Mouse (Mus musculus) testis, adult 2 months (tissue): ENCODE measurements around the gene Mrpl2. TPM values are rescaled to one million over a fixed set of nuclear protein-coding genes. Genes with fewer than 3 reads are reported as not detected.

ENCODE experiments used
- H3K27ac ChIP-seq: fragments of 200-500 bp; 2 replicates; pipeline ENCODE4 v1.5.1; 2012; ENCODE audit warnings: low read depth, low read length; ENCODE audit not compliant: control insufficient read depth, insufficient read depth
- H3K27me3 ChIP-seq: fragments of 200-500 bp; 2 replicates; pipeline ENCODE4 v1.6.1; 2012; ENCODE audit warnings: mild to moderate bottlenecking, low read length, moderate library complexity; ENCODE audit not compliant: control insufficient read depth, insufficient read depth
- H3K36me3 ChIP-seq: fragments of 200-500 bp; 2 replicates; pipeline ENCODE4 v1.6.1; 2012; ENCODE audit warnings: mild to moderate bottlenecking, low read length; ENCODE audit not compliant: control insufficient read depth, insufficient read depth
- H3K4me1 ChIP-seq: fragments of 200-500 bp; 2 replicates; pipeline ENCODE4 v1.6.1; 2012; ENCODE audit warnings: low read length; ENCODE audit not compliant: control insufficient read depth, insufficient read depth
- H3K4me3 ChIP-seq: fragments of 200-500 bp; 2 replicates; pipeline ENCODE4 v1.5.1; 2012; ENCODE audit warnings: low read depth, mild to moderate bottlenecking, low read length, moderate library complexity, mixed read lengths; ENCODE audit not compliant: control insufficient read depth
- CTCF ChIP-seq: fragments of 200-500 bp; IDR thresholded peaks from 2 replicates; pipeline ENCODE4 v1.5.1; 2012; ENCODE audit warnings: low read depth, mild to moderate bottlenecking, inconsistent platforms, low read length, moderate library complexity; ENCODE audit not compliant: control insufficient read depth, insufficient read depth, insufficient replicate concordance
- POLR2A ChIP-seq: fragments of 200-500 bp; IDR thresholded peaks from 2 replicates; pipeline ENCODE4 v1.6.1; 2012; ENCODE audit warnings: low read depth, mild to moderate bottlenecking, inconsistent platforms, low read length, moderate library complexity; ENCODE audit not compliant: control insufficient read depth
- polyA plus RNA-seq: library from polyadenylated mRNA; depleted of rRNA; stranded (reverse); fragments of >200 nt; gene quantifications from 2 replicates; pipeline ENCODE4 v1.2.3, GENCODE M21; 2012

Gene Mrpl2
- polyA plus RNA-seq, 1 experiment, result 25.5 TPM

DNA sequence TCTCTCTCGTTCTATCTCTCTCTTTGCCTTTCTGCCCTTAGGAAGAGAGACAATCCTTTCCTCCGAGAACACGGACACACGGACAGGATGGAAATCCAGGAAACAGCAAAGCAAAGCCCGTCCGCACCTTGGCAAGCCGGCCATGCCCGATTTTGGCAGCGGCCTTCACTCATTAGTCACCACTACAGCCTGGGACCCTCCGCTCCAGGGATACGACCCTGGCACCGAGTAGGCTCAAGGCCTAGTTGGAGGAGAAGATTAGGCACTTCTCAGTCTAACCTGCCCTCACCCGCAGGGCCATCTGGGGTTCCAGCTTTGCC lies 17.6 kb upstream of the Mrpl2 start:
- H3K4me3 ChIP-seq, result peak overlapping the region; percentile 73
- no peak overlapping the region for H3K27ac ChIP-seq
- no peaks in the 10 kb centered on the region for H3K36me3 ChIP-seq
- peaks cover 14% of the 10 kb centered on the region for H3K4me1 ChIP-seq
- no peaks in the 10 kb centered on the region for H3K27me3 ChIP-seq
- no peak for TF ChIP-seq CTCF
- no peak for TF ChIP-seq POLR2A

DNA sequence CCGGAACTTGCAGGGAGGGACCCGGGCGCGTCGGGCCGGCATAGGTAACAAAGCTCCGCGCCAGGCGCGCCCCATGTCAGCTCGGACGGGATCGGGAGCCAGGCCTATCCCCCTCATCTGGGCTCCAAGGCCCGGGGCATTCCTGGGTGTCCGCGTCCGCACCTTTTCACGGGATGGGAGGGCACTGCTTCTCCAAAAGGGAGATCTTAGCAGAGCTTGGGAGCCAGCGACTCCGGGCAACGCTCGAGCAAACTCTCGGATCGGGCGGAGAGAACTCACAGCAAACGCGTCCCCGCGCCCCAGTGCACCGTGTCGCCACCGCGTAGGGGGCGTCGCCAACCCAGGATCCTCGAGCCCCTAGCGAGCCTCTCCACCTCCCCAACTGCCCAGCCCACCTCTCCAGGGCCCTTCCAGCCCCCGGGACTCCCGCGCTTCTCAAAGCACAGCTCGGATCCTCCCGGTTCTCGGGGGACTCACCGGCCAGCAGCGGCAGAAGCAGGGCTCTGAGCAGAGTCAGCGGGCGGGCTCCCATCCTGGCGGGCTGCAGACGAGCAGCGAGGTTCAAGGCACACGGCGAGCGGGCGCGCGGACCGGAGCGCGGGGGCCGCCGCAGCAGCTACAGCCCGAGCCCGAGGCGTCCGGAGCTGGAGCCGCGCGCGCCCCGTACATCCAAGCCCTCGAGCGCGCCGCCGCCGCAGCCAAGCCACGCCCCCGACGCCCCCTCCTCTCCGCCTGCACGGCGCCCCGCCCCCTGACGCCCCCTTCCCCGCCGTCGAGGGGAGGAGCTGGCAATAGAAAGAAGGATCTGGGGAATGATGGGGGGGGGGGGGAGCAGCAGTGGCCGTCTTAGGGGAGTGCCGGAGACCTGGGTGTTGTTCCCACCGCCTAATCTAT lies 17.0 kb upstream of the Mrpl2 start, which contains the start of gene Ptk7:
Gene Ptk7 (minus strand): TSS at position 714 of the 894 bp plus-strand sequence.
- Histone ChIP-seq H3K4me1 (peaks cover 14% of the 10 kb centered on the region), H3K27me3 (no peaks in the 10 kb centered on the region), H3K36me3 (no peaks in the 10 kb centered on the region), H3K4me3 (peak within 1 kb of the TSS; percentile 73), H3K27ac (peak within 1 kb of the TSS; percentile 39; the same call in 1 of the 2 replicates)
- no peak for TF ChIP-seq POLR2A
- no peak for TF ChIP-seq CTCF

DNA sequence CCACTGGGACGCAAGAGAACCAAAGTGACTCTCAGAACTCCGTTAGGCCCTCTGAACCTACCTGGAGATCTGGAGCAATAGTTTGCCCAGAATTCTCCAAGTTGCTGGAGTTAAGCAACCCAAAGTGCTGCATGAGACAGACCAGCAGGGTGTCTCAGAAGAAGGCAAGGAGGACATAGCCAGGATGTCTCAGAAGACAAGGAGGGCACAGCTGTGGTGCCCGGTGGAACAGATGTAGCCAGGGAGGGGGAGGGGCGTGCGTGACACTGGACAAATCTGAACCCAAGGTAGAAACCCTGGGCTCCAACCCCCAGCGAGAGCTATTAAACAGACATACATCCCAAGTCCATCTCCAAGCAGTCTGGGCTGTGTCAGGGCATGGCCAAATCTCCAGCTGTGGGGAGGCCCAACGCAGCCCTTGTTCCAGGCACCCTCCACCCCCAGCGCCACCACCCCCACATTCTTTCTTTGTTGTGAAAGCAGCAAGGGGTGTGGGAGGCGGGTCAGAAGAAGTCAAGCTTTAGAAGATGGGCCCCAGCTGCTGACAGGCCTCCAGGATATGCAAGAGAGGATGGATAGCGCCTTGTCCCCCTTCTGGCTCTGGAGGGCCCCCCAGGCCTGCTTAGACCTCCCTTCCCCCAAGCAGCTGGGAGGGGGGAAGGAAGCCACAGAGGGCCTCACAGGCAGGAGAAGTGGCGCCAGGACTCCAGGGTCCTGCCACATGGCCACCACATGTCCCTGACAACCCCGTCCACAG lies 16.2 kb upstream of the Mrpl2 start:
- Histone ChIP-seq H3K4me3 (peak overlapping the region; percentile 42), H3K36me3 (no peaks in the 10 kb centered on the region), H3K4me1 (peaks cover 14% of the 10 kb centered on the region), H3K27me3 (no peaks in the 10 kb centered on the region), H3K27ac (peak overlapping the region; percentile 39; the same call in 1 of the 2 replicates)
- TF ChIP-seq CTCF (no peak), POLR2A (no peak)

DNA sequence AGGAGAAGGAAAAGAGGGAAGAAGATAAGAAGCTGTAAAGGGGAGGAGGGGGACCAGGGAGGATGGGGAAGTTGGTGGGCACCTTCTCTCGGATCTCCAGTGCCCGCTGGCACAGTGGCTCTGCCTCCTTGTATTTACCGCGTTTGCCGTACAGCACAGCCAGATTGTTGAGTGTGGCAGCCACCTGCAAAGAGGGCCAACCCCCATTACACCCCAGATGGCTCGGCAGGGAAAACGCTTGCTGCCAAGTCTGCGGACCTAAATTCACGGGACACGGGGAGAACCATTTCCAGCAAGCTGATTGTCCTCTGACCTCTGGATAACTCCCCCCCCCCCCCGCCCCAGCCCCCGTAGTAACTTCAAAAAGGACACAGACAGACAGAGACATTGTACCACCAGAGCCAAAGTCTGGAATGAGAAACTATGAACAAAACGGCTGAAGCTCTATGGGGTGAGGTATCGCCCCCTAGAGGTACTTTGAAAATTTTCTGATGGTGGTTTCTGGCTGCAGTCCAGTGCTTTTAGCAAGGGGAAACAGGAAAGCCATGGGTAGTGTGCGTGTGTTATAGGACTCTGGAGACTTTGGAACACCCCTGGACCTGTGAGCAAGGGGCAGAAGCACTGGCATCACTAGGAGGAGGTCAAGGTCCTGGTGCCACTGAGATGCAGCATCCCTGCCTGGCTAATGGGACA lies 9.1 kb upstream of the Mrpl2 start:
- Histone ChIP-seq H3K27me3 (no peaks in the 10 kb centered on the region), H3K27ac (no peak overlapping the region), H3K4me3 (no peak overlapping the region), H3K36me3 (peaks cover 1% of the 10 kb centered on the region; the same call in 1 of the 2 replicates), H3K4me1 (no peaks in the 10 kb centered on the region)
- TF ChIP-seq CTCF (no peak; the same call in 1 of the 2 replicates), POLR2A (no peak)

DNA sequence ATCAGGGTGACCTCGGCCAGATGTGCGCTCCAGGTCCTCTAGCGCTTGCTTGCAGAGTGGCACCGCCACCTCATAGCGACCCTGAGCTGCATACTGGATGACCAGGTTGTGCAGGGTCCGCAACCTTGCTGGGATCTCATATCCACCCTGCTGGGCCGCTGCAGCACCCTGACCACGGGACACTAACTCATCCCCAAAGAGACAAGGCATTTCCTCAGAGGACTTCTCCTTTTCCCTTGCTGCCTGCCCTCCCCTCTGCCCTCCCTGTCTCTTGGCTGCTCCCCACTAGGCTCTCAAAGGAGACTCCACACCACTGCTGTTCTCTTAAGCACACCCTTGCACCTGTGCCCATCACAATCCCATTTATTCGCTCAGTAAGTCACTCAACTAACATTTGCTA lies 6.1 kb upstream of the Mrpl2 start:
- Histone ChIP-seq H3K27me3 (no peaks in the 10 kb centered on the region), H3K4me3 (no peak overlapping the region), H3K4me1 (peaks cover under 1% of the 10 kb centered on the region; the same call in 1 of the 2 replicates), H3K36me3 (peaks cover 1% of the 10 kb centered on the region; the same call in 1 of the 2 replicates), H3K27ac (no peak overlapping the region)
- no peak for TF ChIP-seq POLR2A

DNA sequence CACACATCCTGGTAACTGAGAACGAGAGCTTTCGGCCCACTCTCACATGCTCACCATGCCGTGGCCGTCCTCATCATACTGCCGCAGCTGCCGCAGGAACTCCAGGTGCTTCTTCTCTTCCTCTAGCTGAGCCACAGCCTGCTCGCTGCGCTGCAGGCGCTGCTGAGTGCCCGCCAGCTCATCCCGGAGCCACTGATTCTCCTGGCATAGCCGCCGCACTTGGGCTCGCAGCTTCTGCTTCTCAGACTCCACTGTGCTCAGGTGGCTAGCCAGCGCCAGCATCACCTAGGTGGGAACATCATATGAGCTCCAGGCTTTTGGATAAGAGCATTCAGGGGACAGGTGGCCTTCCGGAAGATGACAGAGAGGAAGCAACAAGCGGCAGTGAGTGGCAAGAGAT lies 4.0 kb upstream of the Mrpl2 start:
- Histone ChIP-seq H3K4me3 (no peak overlapping the region), H3K36me3 (no peaks in the 10 kb centered on the region), H3K27me3 (no peaks in the 10 kb centered on the region), H3K27ac (no peak overlapping the region), H3K4me1 (peaks cover 3% of the 10 kb centered on the region)
- TF ChIP-seq POLR2A, result no peak
- no peak for TF ChIP-seq CTCF
